Mouse (Mus musculus) MEL (cell line): ENCODE measurements at regions not wholly inside any gene's neighbourhood (a gene's known extent, or its start where the extent isn't known, plus 50 kb on each side); places are given as distances from the start of the nearest gene placed in this dataset.

Experiments
- DNase-seq: peaks from one replicate; pipeline ENCODE4 v3.0.0; 2011; ENCODE audit warnings: low read depth, low spot score
- H3K27ac ChIP-seq: 2 replicates; pipeline ENCODE4 v1.5.1; 2012; ENCODE audit warnings: low read depth, mild to moderate bottlenecking, control low read depth, low read length, moderate library complexity; ENCODE audit not compliant: control insufficient read depth
- H3K27me3 ChIP-seq, 2 experiments: fragments of 150-350 bp in 1 of 2; sonication (generic) in 1 of 2; 2 replicates each; pipeline ENCODE4 v1.6.1; 2012; ENCODE audit warnings: low read length in 2 of 2, mild to moderate bottlenecking in 2 of 2, improper control_type of control experiment in 1 of 2, moderate library complexity in 1 of 2; ENCODE audit not compliant: insufficient read depth in 2 of 2, control insufficient read depth in 1 of 2
- H3K36me3 ChIP-seq, 2 experiments: 2 replicates each; pipeline ENCODE4 v1.6.1; 2012 to 2014; ENCODE audit warnings: low read length in 2 of 2, improper control_type of control experiment in 1 of 2, inconsistent platforms in 1 of 2, mild to moderate bottlenecking in 1 of 2; ENCODE audit not compliant: insufficient read depth in 2 of 2, control insufficient read depth in 1 of 2
- H3K4me1 ChIP-seq, 2 experiments: fragments of 150-350 bp in 1 of 2; sonication (generic) in 1 of 2; 2 replicates each; pipeline ENCODE4 v1.6.1; 2012; ENCODE audit warnings: low read length in 2 of 2, improper control_type of control experiment in 1 of 2, mild to moderate bottlenecking in 1 of 2; ENCODE audit not compliant: insufficient read depth in 2 of 2, control insufficient read depth in 1 of 2
- H3K4me3 ChIP-seq, 2 experiments: fragments of 150-350 bp in 1 of 2; sonication (generic) in 1 of 2; 2 replicates each; pipeline ENCODE4 v1.5.1; 2012; ENCODE audit warnings: low read depth in 2 of 2, low read length in 2 of 2, mild to moderate bottlenecking in 2 of 2, moderate library complexity in 2 of 2, control low read depth in 1 of 2, improper control_type of control experiment in 1 of 2; ENCODE audit not compliant: control insufficient read depth in 1 of 2, insufficient read depth in 1 of 2
- H3K79me2 ChIP-seq: 2 replicates; pipeline ENCODE4 v1.6.1; 2012; ENCODE audit warnings: mild to moderate bottlenecking, low read length, moderate library complexity; ENCODE audit not compliant: control insufficient read depth, poor library complexity, insufficient read depth
- H3K9ac ChIP-seq: 2 replicates; pipeline ENCODE4 v1.6.1; 2012; ENCODE audit warnings: low read depth, mild to moderate bottlenecking, control low read depth, low read length, moderate library complexity; ENCODE audit not compliant: control insufficient read depth, poor library complexity, severe bottlenecking
- H3K9me3 ChIP-seq: fragments of 150-350 bp; sonication (generic); replicated peaks from 2 replicates; pipeline ENCODE4 v1.6.1; 2012; ENCODE audit warnings: mild to moderate bottlenecking, low read length, improper control_type of control experiment, moderate library complexity; ENCODE audit not compliant: insufficient read depth
- CTCF ChIP-seq, 3 experiments: IDR thresholded peaks in 2 of 3; conservative IDR thresholded peaks in 1 of 3; 2 replicates each; pipeline ENCODE4 v1.5.1; 2011 to 2012; ENCODE audit warnings: low read length in 3 of 3, low read depth in 2 of 3, mild to moderate bottlenecking in 2 of 3, improper control_type of control experiment in 1 of 3, inconsistent platforms in 1 of 3, mixed read lengths in 1 of 3, moderate library complexity in 1 of 3; ENCODE audit not compliant: control insufficient read depth in 1 of 3, insufficient read depth in 1 of 3, poor library complexity in 1 of 3, severe bottlenecking in 1 of 3
- ETS1 ChIP-seq: IDR thresholded peaks from 2 replicates; pipeline ENCODE4 v1.6.1; 2012; ENCODE audit warnings: low read depth, mild to moderate bottlenecking, inconsistent platforms, low read length, improper control_type of control experiment, moderate library complexity
- GABPA ChIP-seq: IDR thresholded peaks from 2 replicates; pipeline ENCODE4 v1.6.1; 2012; ENCODE audit warnings: low read depth, mild to moderate bottlenecking, inconsistent platforms, low read length, improper control_type of control experiment, moderate library complexity
- HCFC1 ChIP-seq: IDR thresholded peaks from 2 replicates; pipeline ENCODE4 v1.6.1; 2012; ENCODE audit warnings: low read depth, mild to moderate bottlenecking, inconsistent platforms, low read length, improper control_type of control experiment, moderate library complexity
- MAFK ChIP-seq: IDR thresholded peaks from 2 replicates; pipeline ENCODE4 v1.6.1; 2011; ENCODE audit warnings: low read depth, mild to moderate bottlenecking, low read length, improper control_type of control experiment, borderline replicate concordance
- MYB ChIP-seq: IDR thresholded peaks from 2 replicates; pipeline ENCODE4 v1.6.1; 2011; ENCODE audit warnings: mild to moderate bottlenecking, low read depth, low read length, improper control_type of control experiment
- MYC ChIP-seq: IDR thresholded peaks from 2 replicates; pipeline ENCODE4 v1.6.1; 2011; ENCODE audit warnings: low read depth, mild to moderate bottlenecking, low read length, improper control_type of control experiment, moderate library complexity
- POLR2AphosphoS2 ChIP-seq: IDR thresholded peaks from 2 replicates; pipeline ENCODE4 v1.6.1; 2011; ENCODE audit warnings: low read length, improper control_type of control experiment
- RCOR1 ChIP-seq: IDR thresholded peaks from 2 replicates; pipeline ENCODE4 v1.6.1; 2012; ENCODE audit warnings: low read depth, mild to moderate bottlenecking, inconsistent platforms, low read length, improper control_type of control experiment
- UBTF ChIP-seq: IDR thresholded peaks from 2 replicates; pipeline ENCODE4 v1.6.1; 2012; ENCODE audit warnings: low read depth, mild to moderate bottlenecking, inconsistent platforms, low read length, improper control_type of control experiment, moderate library complexity, borderline replicate concordance; ENCODE audit not compliant: insufficient read depth
- USF1 ChIP-seq: IDR thresholded peaks from 2 replicates; pipeline ENCODE4 v1.6.1; 2014; ENCODE audit warnings: low read depth, mild to moderate bottlenecking, inconsistent platforms, low read length, improper control_type of control experiment, moderate library complexity
- ZC3H11A ChIP-seq: IDR thresholded peaks from 2 replicates; pipeline ENCODE4 v1.6.1; 2012; ENCODE audit warnings: low read depth, mild to moderate bottlenecking, inconsistent platforms, low read length, improper control_type of control experiment
- ZMIZ1 ChIP-seq: IDR thresholded peaks from 2 replicates; pipeline ENCODE4 v1.6.1; 2012; ENCODE audit warnings: low read depth, mild to moderate bottlenecking, inconsistent platforms, low read length, improper control_type of control experiment, moderate library complexity
- ZNF384 ChIP-seq: IDR thresholded peaks from 2 replicates; pipeline ENCODE4 v1.6.1; 2012; ENCODE audit warnings: low read depth, mild to moderate bottlenecking, inconsistent platforms, low read length, improper control_type of control experiment

GRCm38 (mm10) chr2:55822726-55823125 is 387.0 kb downstream of the Kcnj3 start:
- H3K27ac ChIP-seq, result no peak overlapping the region
- no peaks in the 10 kb centered on the region for H3K36me3 ChIP-seq
- H3K27me3 ChIP-seq, result no peaks in the 10 kb centered on the region
- TF ChIP-seq ZMIZ1 (no peak), GABPA (no peak), USF1 (no peak), RCOR1 (no peak), UBTF (no peak), POLR2AphosphoS2 (no peak)
- TF ChIP-seq, all 39 proteins: peak for 0
- Histone ChIP-seq H3K4me3 (no peak overlapping the region), H3K79me2 (no peaks in the 10 kb centered on the region), H3K9me3 (no peaks in the 10 kb centered on the region), H3K9ac (no peak overlapping the region), H3K4me1 (no peaks in the 10 kb centered on the region)
- DNase-seq, result no peak

DNA sequence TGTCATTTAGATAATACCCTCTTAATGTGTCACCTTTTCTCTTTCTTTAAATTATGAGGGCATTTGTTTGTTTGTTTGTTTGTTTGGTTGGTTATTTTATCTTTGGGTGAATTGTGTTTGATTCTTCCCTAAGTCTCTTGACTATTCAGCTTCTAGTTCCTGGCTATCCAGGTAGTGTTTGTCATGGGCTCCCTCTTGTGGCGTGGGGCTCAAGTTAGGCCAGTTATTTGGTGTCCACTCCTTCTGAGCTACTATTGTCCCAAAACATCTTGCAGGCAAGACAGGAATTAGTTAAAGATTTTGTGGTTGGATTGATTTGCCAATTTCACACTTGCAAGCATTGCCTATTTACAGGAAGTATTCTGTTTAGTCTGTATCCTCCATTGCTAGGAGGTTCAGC is 405.8 kb downstream of the Kcnj3 start:
- H3K9me3 ChIP-seq, result no peaks in the 10 kb centered on the region
- H3K9ac ChIP-seq, result no peak overlapping the region
- no peaks in the 10 kb centered on the region for H3K27me3 ChIP-seq
- no peak overlapping the region for H3K4me3 ChIP-seq
- no peaks in the 10 kb centered on the region for H3K36me3 ChIP-seq
- H3K79me2 ChIP-seq, result no peaks in the 10 kb centered on the region
- TF ChIP-seq ZC3H11A (0 out of 2 replicates have a peak, but pooled peaks have one; percentile 3), MAFK (no peak), CTCF (IDR thresholded peaks at IDR 0.05 in 2 of 3, conservative IDR thresholded peaks at IDR 0.05 in 1 of 3; ENCODE audit: control insufficient read depth in 1 of 3, insufficient read depth in 1 of 3, low read depth in 2 of 3, low read length in 3 of 3, poor library complexity in 1 of 3, severe bottlenecking in 1 of 3) (peak in 2 of 3 experiments; percentile 4 to 7; a peak in 1 of 6 replicates)
- no peaks in the 10 kb centered on the region for H3K4me1 ChIP-seq
- H3K27ac ChIP-seq, result no peak overlapping the region
- DNase-seq, result no peak

- no peak for TF ChIP-seq MYB
- TF ChIP-seq ZNF384, result no peak
- TF ChIP-seq MAFK, result no peak
- TF ChIP-seq MYC, result no peak
- no peak for TF ChIP-seq ZC3H11A
- TF ChIP-seq USF1, result no peak
- TF ChIP-seq ZMIZ1, result no peak
- no peak for TF ChIP-seq HCFC1
- TF ChIP-seq RCOR1, result no peak
- no peak for TF ChIP-seq ETS1
- H3K4me1 ChIP-seq, result no peaks in the 10 kb centered on the region
- no peak overlapping the region for H3K4me3 ChIP-seq
- H3K27me3 ChIP-seq, result no peaks in the 10 kb centered on the region
- no peaks in the 10 kb centered on the region for H3K9me3 ChIP-seq
- no peak overlapping the region for H3K9ac ChIP-seq
- no peaks in the 10 kb centered on the region for H3K36me3 ChIP-seq
- H3K79me2 ChIP-seq, result no peaks in the 10 kb centered on the region
- no peak for DNase-seq
- H3K27ac ChIP-seq, result no peak overlapping the region
Observed at GRCm38 (mm10) chr2:55846832-55847382, 411.1 kb downstream of the Kcnj3 start.
